Mouse (Mus musculus) ES-E14 (cell line): ENCODE results near the gene Tnks2. TPM values are rescaled to one million over a fixed set of nuclear protein-coding genes. Genes with fewer than 3 reads are reported as not detected.

Experiments used
- DNase-seq: peaks from one replicate; pipeline ENCODE4 v3.0.0-alpha.2; 2013; ENCODE audit warnings: low read depth, low spot score
- H3K27ac ChIP-seq: 2 replicates; pipeline ENCODE4 v1.5.1; 2012; ENCODE audit warnings: low read depth, mild to moderate bottlenecking, low read length, moderate library complexity, mixed read lengths; ENCODE audit not compliant: poor library complexity, insufficient read depth, severe bottlenecking
- H3K36me3 ChIP-seq: 2 replicates; pipeline ENCODE4 v1.6.1; 2012; ENCODE audit warnings: mild to moderate bottlenecking, low read length, moderate library complexity, mixed read lengths; ENCODE audit not compliant: control insufficient read depth, poor library complexity, insufficient read depth, severe bottlenecking
- H3K4me1 ChIP-seq, 2 experiments: fragments of 150-350 bp in 1 of 2; sonication (generic) in 1 of 2; 2 replicates each; pipeline ENCODE4 v1.6.1; 2012; ENCODE audit warnings: low read length in 2 of 2, mild to moderate bottlenecking in 1 of 2, mixed read lengths in 1 of 2; ENCODE audit not compliant: control insufficient read depth in 2 of 2, insufficient read depth in 2 of 2, poor library complexity in 1 of 2
- H3K4me3 ChIP-seq, 2 experiments: fragments of 150-350 bp in 1 of 2; sonication (generic) in 1 of 2; 2 replicates each; pipeline ENCODE4 v1.5.1; 2012; ENCODE audit warnings: low read length in 2 of 2, low read depth in 1 of 2, mild to moderate bottlenecking in 1 of 2, mixed read lengths in 1 of 2; ENCODE audit not compliant: insufficient read depth in 1 of 2, poor library complexity in 1 of 2, severe bottlenecking in 1 of 2
- H3K9ac ChIP-seq: 2 replicates; pipeline ENCODE4 v1.6.1; 2012; ENCODE audit warnings: low read depth, mild to moderate bottlenecking, low read length, mixed read lengths; ENCODE audit not compliant: poor library complexity, insufficient read depth, severe bottlenecking
- H3K9me3 ChIP-seq: fragments of 150-350 bp; sonication (generic); 2 replicates; pipeline ENCODE4 v1.6.1; 2012; ENCODE audit warnings: low read depth, mild to moderate bottlenecking, low read length; ENCODE audit not compliant: control insufficient read depth, insufficient read depth
- CHD2 ChIP-seq: IDR thresholded peaks from 2 replicates; pipeline ENCODE4 v1.6.1; 2014; ENCODE audit warnings: mild to moderate bottlenecking, low read depth, low read length, inconsistent platforms
- HCFC1 ChIP-seq: IDR thresholded peaks from 2 replicates; pipeline ENCODE4 v1.6.1; 2012; ENCODE audit warnings: low read length, inconsistent platforms, borderline replicate concordance; ENCODE audit not compliant: insufficient read depth
- MAFK ChIP-seq: IDR thresholded peaks from 2 replicates; pipeline ENCODE4 v1.6.1; 2014; ENCODE audit warnings: mild to moderate bottlenecking, low read depth, low read length, inconsistent platforms; ENCODE audit not compliant: insufficient read depth
- ZC3H11A ChIP-seq: IDR thresholded peaks from 2 replicates; pipeline ENCODE4 v1.6.1; 2012; ENCODE audit warnings: low read depth, mild to moderate bottlenecking, inconsistent platforms, low read length, borderline replicate concordance
- ZNF384 ChIP-seq: IDR thresholded peaks from 2 replicates; pipeline ENCODE4 v1.6.1; 2012; ENCODE audit warnings: low read depth, low read length, inconsistent platforms
- in situ Hi-C, 2 experiments: fragments of 600-800 bp; cut with MboI; formaldehyde crosslinking; loops; one replicate each; pipeline ENCODE4 v1.15.1; 2025; ENCODE audit warnings: low sequenced_read_pairs in 2 of 2, inconsistent platforms in 1 of 2; ENCODE audit not compliant: unreplicated experiment in 2 of 2
- total RNA-seq: library from RNA; depleted of rRNA; stranded (reverse); fragments of 300-350 nt; gene quantifications from 2 replicates; pipeline ENCODE4 v1.2.3, GENCODE M21; 2012; rRNA removed

Tnks2 gene
- 289 and 434 TPM in 2 replicates for total RNA-seq

GRCm38 (mm10) chr19:36833788-36834531 is at the start of gene Tnks2:
Gene Tnks2 (plus strand): TSS chr19:36834232.
- in situ Hi-C loops, result no loop called here
- Histone ChIP-seq H3K4me1 (peaks cover 0 to 5% of the 10 kb centered on the region in 2 experiments; a peak in 2 of 4 replicates), H3K27ac (peak within 1 kb of the TSS; percentile 87), H3K9me3 (no peaks in the 10 kb centered on the region), H3K36me3 (peaks cover 2% of the 10 kb centered on the region; the same call in 1 of the 2 replicates), H3K9ac (peak within 1 kb of the TSS; percentile 95), H3K4me3 (peak within 1 kb of the TSS; percentile 94 to 96)
- DNase-seq, result peak; percentile 95
- TF ChIP-seq ZC3H11A (no peak), HCFC1 (peak; percentile 75; the same call in 1 of the 2 replicates), CHD2 (0 out of 2 replicates have a peak, but pooled peaks have one; percentile 12), MAFK (no peak), ZNF384 (no peak)

GRCm38 (mm10) chr19:36789873-36790733 is 43.9 kb upstream of the Tnks2 start:
- DNase-seq, result no peak
- no peak overlapping the region for H3K9ac ChIP-seq

DNA sequence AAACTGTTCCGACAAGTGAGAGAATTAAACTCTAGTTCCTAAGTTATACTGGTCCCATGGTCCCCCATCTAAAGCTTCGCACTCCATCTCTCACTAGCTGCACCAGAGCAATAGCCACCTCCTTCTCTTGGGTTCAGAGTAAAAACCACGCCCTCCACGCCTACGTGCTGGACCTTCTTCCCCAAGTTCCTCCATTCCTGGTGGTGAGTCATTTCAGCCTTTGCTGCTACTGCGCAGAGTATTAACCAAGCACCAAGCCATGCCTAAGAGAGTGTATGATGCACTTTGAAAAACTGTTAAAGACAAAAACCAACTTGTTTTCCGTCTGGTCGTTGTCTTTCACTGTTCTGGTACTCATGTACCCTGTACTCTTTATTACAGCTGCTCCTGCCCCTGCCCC is 41.4 kb upstream of the Tnks2 start:
- Histone ChIP-seq H3K4me3 (no peak overlapping the region), H3K36me3 (no peaks in the 10 kb centered on the region), H3K4me1 (no peaks in the 10 kb centered on the region; a peak in 1 of 4 replicates), H3K9ac (no peak overlapping the region), H3K27ac (no peak overlapping the region), H3K9me3 (no peaks in the 10 kb centered on the region)
- TF ChIP-seq ZNF384, result no peak
- no peak for TF ChIP-seq HCFC1
- no peak for TF ChIP-seq MAFK
- in situ Hi-C loops, result no loop called here
- no peak for DNase-seq

More at GRCm38 (mm10) chr19:36789873-36790733, 43.9 kb upstream of the Tnks2 start:
- Histone ChIP-seq H3K9me3 (no peaks in the 10 kb centered on the region), H3K27ac (no peak overlapping the region), H3K36me3 (no peaks in the 10 kb centered on the region), H3K4me3 (no peak overlapping the region), H3K4me1 (no peaks in the 10 kb centered on the region; a peak in 1 of 4 replicates)
- in situ Hi-C loops, result no loop called here
- TF ChIP-seq HCFC1 (no peak), MAFK (no peak), CHD2 (no peak), ZC3H11A (no peak), ZNF384 (no peak)

DNA sequence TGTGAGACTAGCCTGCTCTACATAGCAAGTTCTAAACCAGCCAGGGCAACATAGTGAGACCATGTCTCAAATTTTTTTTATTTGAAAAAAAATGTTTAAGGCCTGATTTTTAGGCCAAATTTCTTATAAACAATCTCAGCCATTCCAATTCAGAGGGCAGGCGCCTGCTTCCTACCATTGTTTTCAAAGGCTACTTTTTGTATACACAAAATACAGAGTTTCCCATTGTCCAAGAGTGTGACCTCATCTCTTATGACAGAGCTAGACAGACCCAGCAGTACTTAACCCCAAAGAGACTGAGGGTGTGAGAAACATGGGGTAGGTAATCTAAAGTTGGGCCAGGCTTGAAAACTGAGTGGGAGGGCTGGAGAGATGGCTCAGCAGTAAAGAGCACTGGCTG is 40.6 kb upstream of the Tnks2 start:
- Histone ChIP-seq H3K4me1 (no peaks in the 10 kb centered on the region; a peak in 1 of 4 replicates), H3K9me3 (no peaks in the 10 kb centered on the region), H3K9ac (no peak overlapping the region), H3K36me3 (no peaks in the 10 kb centered on the region), H3K27ac (no peak overlapping the region), H3K4me3 (no peak overlapping the region)
- TF ChIP-seq MAFK (no peak), ZNF384 (no peak), ZC3H11A (no peak), CHD2 (no peak), HCFC1 (no peak)
- DNase-seq, result no peak
- in situ Hi-C loops, result no loop called here
